Mouse (Mus musculus) ZHBTc4 (cell line): ENCODE data around the gene Ms4a1.
"Not testable (repeated sequence)": the region's sequence is repeated elsewhere in the genome, so short reads cannot be mapped to it uniquely, and the experiment has no call there.

Experiments
- DNase-seq: peaks from one replicate; pipeline ENCODE4 v3.0.0-alpha.2; 2011; ENCODE audit warnings: low read depth, low spot score

Ms4a1 gene

DNA sequence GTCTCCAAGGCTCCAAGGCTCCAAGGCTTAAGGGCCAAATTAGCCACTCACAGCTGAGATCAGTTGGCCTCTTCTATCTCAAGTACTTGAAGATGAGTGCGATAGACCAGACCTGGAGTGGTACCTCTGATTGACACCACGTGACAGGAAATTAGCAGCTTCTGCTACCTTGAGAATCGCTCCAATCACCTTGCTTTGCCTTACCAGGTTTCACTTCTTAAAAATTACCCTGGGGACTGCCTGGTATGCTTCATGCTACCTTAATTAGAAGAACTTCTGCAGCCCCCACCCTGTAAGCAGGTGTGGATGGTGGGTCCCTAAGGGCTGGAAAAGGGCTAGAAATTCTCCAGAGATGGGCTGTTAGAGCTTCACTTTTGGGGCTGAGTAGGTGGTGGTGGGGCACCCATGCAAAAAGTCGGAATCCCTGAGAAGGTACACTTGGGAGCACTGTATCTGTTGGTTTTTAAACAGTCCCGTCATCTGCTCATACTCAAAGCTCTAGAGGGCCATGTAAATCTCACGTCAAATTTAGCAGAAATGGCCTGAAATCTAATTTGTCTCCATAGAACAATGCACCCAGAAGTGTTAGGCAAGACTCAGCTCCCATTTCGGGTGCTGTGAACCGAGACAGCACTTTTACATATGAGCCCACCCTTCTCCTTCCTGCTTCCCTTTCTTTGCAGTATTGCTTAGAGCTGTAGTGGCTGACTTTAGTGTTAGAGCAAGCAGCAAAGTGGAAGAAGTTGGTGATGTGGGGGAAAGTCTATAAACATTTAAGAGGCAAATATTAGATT lies at the start of gene Ms4a1:
TSS of gene Ms4a1 (minus strand) at position 190 of the 794 bp plus-strand sequence.
- no peak for DNase-seq

DNA sequence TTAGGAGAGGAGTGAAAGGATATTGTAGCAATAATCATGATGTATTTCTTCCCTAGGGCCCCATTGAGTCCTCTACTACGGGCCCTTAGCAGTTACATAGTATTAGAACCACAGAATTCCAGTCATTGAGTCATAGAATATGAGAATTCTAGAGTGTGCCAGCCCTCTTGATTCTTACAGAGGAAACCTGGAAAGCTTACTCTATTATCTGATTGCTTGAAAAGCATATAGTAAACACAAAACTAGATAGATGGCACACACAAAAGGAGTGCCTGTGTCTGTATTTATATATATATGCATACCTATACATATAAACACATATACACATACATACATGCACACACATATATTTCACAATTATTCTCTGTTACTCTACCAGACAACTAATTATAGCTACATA lies 48.3 kb upstream of the Ms4a1 start, which contains the start of gene Ms4a14:
TSS of gene Ms4a14 (minus strand) at position 101 of the 400 bp plus-strand sequence.
- DNase-seq = no peak

DNA sequence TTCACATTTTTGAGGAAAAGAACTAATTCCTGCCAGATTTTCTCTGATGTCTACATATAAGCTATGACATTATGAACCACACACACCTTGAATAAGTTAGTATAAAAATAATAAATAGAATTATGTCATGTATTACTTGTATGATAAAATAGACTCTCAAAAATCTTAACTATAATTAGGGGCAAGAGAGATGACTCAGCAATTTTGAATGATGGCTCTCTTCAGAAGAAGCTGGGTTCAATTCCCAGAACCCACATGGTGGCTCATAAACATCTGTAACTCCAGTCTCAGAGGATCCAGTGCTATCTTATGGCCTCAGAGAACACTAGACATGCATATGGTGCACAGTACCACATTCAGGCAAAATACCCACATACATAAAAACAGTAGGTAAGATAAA lies 42.8 kb upstream of the Ms4a1 start:
- DNase-seq = no peak

DNA sequence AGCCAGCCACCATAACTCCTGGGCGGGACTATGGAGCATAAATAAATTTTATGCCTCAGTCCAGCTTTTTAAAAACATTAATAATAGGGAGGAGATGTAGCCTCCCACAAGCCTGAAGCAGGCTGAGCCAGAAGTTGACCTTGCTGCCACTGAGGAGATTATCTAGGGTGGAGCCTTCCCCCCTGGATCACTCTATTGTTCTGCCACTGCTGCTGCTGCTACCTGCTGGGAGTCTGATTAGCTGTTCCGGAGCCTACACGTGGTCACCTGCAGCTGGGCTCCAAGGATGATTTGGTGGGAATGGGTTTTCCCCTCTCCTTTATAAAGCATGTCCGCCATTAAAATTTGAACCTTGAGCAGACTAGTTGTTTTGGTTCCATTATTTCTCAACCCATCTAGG lies 33.5 kb upstream of the Ms4a1 start:
- DNase-seq = peak; percentile 96

DNA sequence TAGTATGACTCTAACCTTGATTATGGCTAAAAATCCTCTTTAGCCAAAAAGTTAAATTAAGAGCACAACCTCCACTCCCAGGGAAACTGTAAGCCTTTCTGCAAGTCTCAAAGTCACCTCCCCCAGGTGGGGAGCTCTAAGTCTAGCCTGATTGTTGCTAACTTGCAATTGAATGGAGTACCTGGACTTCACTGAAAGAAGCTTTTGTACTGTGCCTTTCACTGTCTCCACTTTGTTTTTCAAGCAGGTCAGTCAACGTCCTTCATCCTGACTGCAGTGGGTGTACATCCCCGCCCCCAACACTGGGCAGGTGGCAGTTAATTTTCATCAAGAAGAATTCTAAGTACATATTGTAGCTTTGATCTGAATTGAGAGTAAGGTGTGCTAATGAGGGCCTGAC lies 32.9 kb upstream of the Ms4a1 start:
- DNase-seq = peak; percentile 95

DNA sequence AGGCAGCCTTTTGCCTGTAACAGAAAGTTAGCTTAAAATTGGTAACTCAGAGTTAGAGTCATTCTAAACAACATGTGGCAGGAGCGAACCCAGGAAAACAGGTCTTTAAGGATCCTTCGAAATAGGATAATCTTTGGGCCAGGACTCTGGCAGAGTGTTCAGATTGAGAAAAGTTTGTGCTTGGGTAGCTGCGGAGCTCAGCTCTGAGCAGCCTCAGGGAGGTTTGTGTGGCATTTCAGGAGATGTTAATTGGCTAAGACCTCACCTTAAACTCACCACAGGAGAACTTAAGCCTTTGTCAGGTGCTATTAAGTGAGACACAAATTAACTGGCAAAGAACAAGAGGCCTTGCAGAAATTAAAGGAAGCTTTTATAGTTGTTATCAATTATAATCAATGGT lies 27.6 kb upstream of the Ms4a1 start:
- DNase-seq = peak; percentile 42

DNA sequence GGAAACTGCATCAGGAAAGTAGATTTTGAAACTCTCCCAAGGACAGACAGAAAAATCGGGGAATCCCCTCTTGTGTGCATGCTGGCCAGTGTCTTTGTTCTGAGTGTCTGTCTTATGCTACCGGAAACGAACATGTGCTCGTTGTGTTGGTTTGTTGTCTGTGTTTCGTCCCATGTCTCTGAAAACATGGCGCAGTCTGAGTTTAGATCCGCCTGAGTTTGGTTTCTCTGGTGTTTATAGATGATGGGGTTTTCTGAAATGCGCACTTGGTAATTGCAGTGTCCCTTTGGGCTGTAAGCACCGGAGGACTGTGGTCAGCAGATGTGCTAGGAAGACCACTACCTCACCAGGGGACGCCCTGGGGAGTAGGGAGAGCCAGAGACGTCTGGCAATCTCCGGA lies 26.9 kb upstream of the Ms4a1 start:
- peak; percentile 63 for DNase-seq

DNA sequence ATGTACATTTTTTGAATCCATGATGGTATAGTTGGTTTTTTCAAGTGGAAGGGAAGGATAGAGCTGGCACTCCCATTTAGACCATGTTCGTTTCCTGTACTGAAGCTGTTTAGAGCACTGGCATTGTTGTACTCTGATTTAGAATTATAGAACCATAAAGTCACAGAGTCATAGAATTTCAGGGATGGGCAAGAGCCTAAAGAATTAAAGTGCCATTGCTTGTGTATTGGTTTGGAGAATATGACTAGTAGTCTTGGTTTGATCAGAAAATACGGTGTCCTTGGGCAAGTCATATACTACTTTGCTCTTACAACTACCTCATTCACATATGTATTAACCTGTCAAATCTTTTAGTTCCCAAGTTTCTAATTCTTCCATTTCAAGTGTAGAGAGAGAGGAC lies 17.7 kb upstream of the Ms4a1 start, which contains the start of gene Ms4a5:
TSS of gene Ms4a5 (minus strand) at position 101 of the 400 bp plus-strand sequence.
- DNase-seq = no peak

DNA sequence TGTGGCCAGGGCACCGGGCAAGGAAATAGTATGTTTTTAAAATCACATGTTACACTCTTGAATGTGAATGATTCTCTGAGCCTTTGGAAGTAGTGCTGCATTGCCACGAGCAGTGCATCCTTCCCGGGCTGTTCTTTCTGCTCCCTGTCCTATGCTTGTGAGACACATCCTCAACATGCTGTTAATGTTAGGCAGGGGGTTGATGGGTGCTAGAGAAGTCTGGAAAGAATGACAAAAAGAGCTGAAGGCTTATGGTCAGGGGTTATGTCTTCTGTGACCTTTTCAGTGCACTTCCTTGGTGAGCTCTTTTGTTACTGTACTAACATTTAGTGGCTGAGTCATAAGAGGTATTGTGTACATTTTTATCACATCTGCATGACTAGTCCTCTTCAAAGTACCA lies 14.2 kb upstream of the Ms4a1 start:
- DNase-seq = peak; percentile 41

DNA sequence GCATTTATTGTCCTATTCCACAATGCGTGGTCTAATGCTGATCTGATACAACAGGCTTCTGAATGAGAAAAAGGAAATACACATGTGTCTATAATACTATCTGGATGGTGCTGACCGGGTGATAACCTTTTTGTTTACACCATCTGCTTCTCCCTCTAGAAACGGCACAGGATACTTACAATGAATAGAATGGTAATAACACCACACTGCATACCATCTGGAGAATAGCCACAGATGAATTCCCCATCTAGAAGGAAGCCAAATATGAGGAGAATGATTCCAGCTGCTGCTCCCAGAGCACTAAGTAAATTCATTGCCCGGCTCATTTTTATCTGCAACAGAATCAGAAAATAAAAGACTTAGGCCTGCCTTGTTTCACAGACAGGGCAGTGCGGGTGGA lies 10.4 kb upstream of the Ms4a1 start:
- no peak for DNase-seq

DNA sequence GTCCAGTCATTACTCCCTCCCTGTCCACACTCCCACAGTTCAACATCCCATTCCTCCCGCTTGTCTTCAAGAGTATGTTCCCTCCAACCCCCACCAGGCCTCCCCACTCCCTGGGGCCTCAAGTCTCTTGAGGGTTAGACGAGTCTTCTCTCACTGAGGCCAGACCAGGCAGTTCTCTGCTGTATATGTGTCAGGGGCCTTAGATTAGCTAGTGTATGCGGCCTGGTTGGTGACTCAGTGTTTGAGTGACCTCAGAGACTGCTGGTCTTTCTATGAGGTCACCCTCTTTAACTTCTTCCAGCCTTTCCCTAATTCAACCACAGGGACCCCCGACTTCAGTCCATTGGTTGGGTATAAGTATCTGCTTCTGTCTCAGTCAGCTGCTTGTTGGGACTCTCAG lies 915 bp upstream of the Ms4a1 start:
- DNase-seq = no peak

DNA sequence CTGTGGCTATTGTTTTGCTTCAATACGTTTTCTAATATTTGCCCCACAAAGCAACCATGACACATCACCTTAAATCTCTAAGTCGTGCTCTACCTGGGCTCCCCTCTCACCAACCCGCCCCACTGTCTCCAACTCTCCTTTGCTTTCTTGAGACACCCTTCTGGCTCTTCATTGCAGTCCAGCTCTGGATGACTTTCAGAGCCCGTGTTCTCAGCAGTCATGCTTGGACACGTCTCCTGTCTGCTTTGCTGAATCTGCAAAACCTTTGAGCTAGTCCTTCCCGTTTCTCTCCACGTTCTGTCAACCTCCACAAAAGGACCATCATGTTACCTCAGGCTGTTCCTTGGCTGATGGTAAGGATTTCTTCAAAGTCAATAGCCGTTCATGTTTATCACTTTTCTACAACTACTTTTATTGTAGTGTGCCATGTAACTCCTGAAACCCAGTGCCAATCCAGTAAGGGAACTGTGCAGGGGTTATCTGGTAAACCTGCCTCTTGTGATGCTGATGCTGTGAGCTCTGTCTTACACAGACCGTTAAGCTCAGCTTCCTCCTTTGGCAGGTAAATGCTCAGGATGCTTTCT lies 1.3 kb downstream of the Ms4a1 start:
- DNase-seq = no peak

DNA sequence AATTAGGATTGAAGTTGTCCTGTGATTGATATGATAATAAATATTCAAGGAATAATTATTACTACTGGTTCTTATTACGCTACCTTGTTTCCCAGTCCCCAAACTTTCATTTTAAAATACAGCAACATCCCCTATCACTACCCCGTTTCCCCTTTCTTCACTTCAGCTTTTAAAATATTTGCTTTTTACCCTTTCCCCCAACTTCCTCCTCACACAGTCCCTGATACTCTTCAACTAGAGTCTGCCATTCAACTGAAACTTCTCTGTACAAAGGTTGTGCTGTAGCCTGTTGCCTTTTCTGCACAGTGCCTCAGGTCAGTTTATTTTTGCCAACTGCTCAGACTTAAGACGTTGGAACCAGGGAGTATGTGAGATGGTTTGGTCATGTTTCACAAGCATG lies 2.5 kb downstream of the Ms4a1 start:
- no peak for DNase-seq

DNA sequence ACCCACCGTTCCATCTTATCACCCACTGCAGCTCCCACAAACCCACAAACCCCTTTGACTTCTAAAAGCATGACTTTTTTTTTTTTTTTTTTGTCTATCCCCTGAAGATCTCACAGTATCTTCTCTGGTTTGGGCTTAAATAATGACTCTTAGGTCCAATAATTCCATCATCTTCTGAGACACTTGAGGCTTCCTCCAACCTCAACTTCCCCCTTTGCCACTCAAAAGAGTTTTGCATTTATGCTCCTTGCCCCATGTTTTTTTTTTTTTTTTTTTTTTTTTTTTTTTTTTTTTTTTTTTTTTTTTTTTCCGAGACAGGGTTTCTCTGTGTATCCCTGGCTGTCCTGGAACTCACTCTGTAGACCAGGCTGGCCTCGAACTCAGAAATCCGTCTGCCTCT lies 3.1 kb downstream of the Ms4a1 start:
- not testable (repeated sequence) for DNase-seq

DNA sequence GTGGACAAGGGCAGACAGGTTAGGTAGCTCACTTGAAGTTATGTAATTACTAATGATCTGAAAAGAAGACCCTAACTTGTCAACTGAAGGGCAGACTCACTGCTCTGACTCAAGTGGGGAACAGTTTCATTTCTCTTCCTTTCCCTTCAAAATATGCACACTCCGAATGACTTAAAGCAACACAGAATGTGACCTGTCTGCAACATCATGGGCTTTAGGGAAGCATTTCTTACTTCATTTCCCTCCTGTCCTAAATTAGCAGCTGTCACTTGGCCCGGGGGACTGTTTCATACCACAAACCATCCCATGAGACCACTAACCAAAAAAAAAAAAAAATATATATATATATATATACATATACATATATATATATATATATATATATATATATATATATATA lies 4.5 kb downstream of the Ms4a1 start:
- DNase-seq = no peak

DNA sequence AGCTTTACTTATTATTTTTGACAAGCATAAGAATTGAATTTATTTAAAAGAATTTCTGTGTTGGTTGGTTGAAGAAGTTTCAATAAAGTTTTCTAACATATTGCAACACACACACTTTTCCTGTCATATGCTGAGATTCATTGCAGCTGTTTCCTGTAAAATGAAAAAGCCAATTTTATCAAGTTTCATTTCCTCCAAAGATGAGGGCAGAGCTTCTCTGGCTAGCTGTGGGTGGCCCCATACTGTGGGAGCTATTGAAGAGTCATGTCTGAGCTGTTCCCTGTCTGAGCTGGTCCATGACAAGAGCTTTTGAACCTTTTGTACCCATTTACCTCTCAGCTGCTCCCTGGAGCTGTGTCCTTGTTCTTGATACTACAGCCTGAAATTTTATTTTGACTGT lies 21.8 kb downstream of the Ms4a1 start:
- DNase-seq = no peak

DNA sequence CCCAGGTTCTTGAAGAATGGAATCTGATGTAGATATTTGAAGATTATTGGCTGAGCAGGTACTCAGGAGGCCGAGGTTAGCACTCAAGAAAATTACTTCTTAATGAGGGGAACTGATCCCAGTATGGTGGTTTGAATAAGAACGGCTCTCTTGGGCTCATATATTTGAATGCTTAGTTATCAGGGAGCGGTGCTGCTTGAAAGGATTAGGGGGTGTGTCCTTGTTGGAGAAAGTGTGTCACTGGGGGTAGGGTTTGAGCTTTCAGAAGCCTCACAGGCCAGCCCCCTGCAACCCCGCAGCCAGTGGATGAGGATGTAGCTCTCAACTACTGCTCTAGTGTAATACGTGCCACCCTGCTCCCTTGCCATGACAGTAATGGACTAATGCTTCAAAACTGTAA lies 23.5 kb downstream of the Ms4a1 start:
- no peak for DNase-seq

DNA sequence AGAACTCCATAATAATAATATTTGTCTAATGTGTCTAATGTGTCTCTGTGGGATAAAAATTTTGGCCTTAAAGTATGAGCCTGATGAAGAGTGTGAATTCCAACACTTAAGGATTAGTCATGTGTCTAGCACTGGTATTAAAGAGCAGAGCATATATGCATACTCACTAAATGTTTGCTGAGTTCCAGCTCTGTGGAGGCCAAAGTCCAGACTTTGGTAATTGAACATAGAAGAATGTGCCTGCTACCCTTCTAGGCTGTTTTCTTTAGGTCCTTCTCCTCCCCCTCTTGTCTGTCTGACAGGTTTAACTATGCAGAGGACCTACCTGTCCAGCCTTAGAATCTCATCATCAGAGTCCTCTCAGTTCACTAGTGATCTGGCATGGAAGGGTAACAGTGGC lies 30.2 kb downstream of the Ms4a1 start:
- no peak for DNase-seq

DNA sequence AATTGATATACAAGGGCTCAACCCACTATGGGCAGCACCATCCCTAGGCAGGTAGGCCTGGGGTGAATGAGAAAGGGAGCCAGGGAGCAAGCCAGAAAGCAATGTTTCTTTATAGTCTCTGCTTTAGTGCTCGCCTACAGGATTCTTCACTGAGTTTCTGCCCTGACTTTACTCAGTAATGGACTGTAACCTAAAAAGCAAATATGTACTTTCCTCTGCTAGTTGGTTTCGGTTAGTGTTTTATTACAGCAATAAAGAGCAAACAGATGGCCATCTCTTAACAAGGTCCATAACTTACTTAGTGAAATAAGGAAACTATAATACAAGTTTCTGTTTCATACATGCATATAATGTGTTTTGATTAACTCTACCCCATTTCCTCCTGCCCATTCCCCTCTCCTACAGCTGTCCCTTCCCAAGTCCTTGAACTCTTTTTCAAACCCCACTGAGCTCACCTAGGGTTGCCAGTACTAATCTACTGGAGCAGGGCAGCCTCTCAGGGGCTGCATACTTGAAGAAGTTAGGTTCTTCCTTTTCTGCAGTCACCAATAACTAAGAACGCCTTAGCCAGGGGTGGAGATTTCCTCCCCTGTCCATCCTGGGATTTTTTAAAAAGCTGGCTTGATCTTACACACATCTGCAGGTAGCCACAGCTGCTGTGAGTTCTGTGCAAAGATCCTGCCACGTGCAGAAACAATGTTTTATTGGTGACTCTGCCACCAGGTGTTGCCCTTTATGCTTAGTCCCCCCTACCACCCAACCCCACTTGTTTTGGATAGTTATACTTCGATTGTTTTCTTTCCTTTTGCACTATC lies 30.9 kb downstream of the Ms4a1 start:
- DNase-seq = no peak

DNA sequence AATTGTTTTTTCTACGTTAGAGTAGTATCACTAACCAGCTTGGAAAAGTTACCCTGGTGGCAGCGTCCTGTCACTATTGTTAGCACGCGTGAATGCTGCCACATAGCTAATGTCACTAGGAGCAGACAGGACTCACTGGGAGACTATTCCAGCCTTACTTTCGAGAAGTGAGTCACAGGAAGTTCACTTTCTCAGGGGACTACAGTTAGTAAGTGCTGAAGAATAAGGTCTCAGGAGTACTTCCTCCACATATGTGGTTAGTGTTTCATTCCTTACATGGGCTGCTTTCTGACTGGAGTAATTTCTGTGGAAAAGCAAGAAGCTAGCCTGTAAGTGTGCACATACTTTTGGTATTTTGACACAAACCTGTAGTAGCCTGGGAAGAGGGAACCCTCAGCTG lies 31.8 kb downstream of the Ms4a1 start:
- no peak for DNase-seq

DNA sequence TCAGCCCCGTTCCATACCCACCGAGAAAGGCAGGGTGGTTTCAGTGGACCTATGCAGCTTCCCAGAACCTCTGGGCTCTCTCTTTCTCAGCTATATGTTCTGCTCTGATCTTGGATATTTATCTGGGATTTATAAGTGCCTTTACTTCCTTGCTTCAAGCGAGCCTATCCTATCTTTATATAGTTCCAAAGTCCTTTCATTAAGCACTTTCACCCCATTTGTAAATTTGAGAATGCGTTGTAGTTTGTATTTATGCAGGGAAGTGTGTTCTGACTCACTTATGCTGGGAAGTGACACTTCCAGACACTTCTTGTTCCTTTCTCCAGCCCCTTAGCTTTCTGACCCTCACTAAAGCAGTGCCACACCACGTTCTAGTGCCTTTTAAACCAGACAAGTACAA lies 33.7 kb downstream of the Ms4a1 start, which contains the start of gene Ms4a12:
TSS of gene Ms4a12 (minus strand) at position 101 of the 400 bp plus-strand sequence.
- no peak for DNase-seq
